Mouse (Mus musculus) liver, postnatal 0 days (tissue): ENCODE data around the gene Hipk2.

ENCODE experiments used
- CTCF ChIP-seq: sonication (generic); IDR thresholded peaks from 2 replicates; pipeline ENCODE4 v1.5.1; 2016; ENCODE audit warnings: antibody characterized with exemption, low read depth
- EP300 ChIP-seq: IDR thresholded peaks from 2 replicates; pipeline ENCODE4 v1.6.1; 2016; ENCODE audit warnings: antibody characterized with exemption, low read depth, mild to moderate bottlenecking

DNA sequence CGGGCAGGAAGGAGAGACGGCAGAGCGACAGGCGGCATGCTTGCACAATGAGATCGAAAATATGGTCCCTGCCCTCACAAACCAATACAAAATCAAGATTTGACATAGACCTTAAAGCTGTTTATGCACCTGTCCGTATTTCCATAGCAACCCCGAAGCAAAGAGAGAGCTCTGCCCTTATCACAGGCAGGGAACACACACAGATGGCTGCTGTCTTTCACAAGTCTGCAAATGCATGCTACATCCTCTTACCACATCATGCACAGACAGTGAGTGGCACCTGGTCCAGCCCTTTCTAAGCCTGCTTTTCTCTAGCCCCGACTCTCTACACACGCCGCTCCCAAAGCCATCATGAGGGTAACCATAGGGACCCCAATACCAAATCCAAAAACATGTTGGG lies 38.2 kb upstream of the Hipk2 start:
- TF ChIP-seq EP300 (no peak), CTCF (no peak)
